Mouse (Mus musculus) layer of hippocampus, adult 11-12 months (tissue): ENCODE measurements at regions not wholly inside any gene's neighbourhood (a gene's known extent, or its start where the extent isn't known, plus 50 kb on each side); places are given as distances from the start of the nearest gene placed in this dataset.
"Not testable (repeated sequence)": the region's sequence is repeated elsewhere in the genome, so short reads cannot be mapped to it uniquely, and the experiment has no call there.

ENCODE experiments used
- DNase-seq: peaks from one replicate; pipeline ENCODE4 v3.0.0; 2022; ENCODE audit warnings: low spot score

DNA sequence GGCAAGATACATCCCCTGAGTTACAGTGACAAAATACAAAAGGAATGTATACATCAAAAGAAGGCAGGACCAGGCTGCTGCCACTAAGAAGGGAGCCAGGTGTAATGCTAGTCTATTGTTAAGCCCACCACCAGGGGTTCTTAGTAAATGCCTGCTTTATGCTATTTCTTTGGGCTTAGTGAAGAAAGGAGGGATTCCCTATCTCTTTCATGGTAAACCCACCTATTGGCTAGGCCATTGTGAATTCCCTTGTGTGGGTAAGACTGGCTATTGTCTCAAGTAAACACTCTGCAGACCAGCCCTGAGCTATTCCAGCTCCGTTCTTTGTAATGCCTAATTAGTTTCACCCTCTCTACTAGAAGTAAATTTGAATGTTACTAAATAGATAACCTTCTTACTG, 716.6 kb upstream of the 1700015G11Rik start:
- DNase-seq = not testable (repeated sequence)

DNA sequence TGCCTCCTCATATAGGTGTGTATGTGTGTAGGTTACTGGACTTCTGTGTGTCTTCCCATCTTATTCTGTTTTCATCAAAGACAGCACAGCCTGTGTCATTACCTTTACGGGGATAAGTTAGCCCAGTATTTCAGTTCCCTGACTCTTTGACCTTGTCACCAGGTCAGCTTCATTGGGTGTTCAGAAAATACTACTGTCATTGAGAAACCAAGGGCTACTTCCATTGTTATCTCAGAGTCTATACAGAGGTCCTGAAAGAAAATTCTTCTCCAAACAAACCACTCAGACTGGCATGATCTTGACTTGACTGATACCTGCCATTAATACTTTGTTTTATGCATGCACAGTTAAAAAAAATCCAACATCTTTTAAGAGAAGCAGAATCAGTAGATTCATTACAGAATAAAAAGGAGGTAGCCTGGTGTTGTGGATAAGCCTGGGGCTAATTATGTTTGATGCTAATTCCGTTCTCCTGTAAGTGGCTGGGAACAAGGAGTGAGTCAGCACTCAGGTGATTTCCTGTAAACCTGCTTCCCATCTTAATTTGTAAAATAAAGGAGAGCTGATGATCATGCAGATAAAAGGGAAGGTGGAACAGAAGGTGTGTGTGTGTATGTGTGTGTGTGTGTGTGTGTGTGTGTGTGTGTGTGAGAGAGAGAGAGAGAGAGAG, 710.8 kb upstream of the 1700015G11Rik start:
- DNase-seq = no peak

DNA sequence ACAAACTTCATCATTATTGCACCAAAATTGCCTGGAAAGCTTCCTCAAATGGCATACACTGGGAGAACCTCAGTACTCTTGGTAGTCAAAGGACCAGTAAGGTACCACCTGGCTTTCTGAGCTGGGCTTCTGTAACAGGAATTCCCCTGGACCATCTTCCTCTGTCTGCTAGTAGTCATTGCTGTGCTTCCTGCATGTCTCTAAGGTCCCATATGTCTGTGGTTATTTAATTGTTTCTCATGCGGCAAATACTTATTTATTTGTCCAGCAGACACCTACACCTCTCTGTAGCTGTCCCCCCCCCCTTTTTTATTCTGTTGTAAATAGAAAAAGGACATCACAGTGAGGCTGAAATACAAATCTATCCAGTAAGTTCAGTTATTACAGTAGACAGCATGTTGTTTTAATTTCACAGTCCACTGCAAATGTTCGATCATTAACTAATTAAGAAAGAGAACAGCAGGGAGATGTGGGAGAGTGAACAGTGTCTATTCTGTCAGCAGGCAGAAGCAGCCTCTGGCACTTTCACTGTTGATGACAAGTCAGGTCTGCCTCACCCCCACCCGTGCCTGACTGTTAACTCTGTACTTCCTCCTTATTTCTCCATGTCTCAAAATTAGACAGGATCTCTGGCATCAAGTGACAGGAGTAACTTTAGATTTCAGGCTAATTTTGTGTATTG, 687.1 kb upstream of the 1700015G11Rik start:
- peak; percentile 24 for DNase-seq

DNA sequence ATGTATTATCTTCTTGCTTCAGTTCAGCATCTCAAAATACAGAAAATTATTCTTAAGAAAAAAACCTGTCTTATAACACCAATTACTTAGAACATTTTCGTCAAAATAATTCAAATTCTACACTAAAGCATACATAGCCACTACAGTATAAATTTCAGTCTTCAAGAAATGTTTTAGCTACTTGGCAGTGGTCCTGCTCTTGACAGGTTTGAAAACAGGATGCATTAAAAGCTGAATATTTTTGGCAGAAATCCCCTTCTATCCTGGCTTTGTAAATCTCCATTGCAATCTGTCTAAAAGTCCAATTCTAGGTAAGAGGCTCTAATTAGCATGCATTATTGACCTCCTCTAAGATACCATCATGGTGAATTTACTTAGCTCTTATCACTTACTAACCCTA, 652.8 kb upstream of the 1700015G11Rik start:
- no peak for DNase-seq
